ENCODE assay signal across 8 mouse cellular contexts in the genomic region with DNA sequence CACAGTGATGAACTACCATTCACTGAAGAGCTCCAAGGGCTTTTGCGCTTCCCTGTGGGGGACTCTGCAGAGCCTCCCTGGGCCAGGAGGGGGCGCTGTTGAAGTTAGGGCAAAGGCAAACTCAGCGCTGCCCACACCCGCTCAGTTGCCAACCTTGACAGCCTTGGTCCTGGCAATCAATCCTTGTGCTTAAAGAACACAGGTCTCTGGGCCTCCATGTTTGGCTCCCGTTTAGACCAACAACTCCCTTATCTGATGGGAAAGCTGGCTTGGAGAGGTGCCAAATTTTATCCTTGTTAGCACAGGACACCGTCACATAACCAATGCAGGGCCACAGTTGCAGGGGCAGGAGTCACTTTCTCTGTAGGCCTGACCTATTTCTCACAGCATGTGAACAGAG. TPM values are rescaled to one million over a fixed set of nuclear protein-coding genes. Genes with fewer than 3 reads are reported as not detected.
DNase-seq lines count a peak whose midpoint lies in the region; ATAC-seq and TF ChIP-seq lines count a peak whose summit lies in the region.

No protein-coding gene starts in this region.

- TF ChIP-seq CTCF in hindbrain, postnatal 0 days (IDR thresholded peaks at IDR 0.05; ENCODE audit: low read depth), result peak; percentile 31

- no peaks in the 10 kb centered on the region for H3K36me3 ChIP-seq in hindbrain, postnatal 0 days (ENCODE audit: insufficient read depth, low read length)
- H3K36me3 ChIP-seq in hindbrain, embryonic 12.5 days, result no peaks in the 10 kb centered on the region
- no peaks in the 10 kb centered on the region for H3K36me3 ChIP-seq in stomach, embryonic 15.5 days

- H3K4me1 ChIP-seq in hindbrain, postnatal 0 days (ENCODE audit: insufficient read depth, low read length), result peaks cover 10% of the 10 kb centered on the region; the same call in 1 of the 2 replicates
- peaks cover 23% of the 10 kb centered on the region for H3K4me1 ChIP-seq in hindbrain, embryonic 12.5 days
- peaks cover 22% of the 10 kb centered on the region for H3K4me1 ChIP-seq in stomach, embryonic 15.5 days

- H3K4me3 ChIP-seq in hindbrain, postnatal 0 days (ENCODE audit: low read length), result no peak overlapping the region
- H3K4me3 ChIP-seq in hindbrain, embryonic 12.5 days, result no peak overlapping the region
- no peak overlapping the region for H3K4me3 ChIP-seq in stomach, embryonic 15.5 days (replicated peaks)

- H3K27ac ChIP-seq in hindbrain, postnatal 0 days, result no peak overlapping the region
- no peak overlapping the region for H3K27ac ChIP-seq in hindbrain, embryonic 12.5 days
- H3K27ac ChIP-seq in stomach, embryonic 15.5 days, result peak overlapping the region; percentile 66; the same call in 1 of the 2 replicates

- H3K27me3 ChIP-seq in hindbrain, postnatal 0 days (ENCODE audit: insufficient read depth, low read length), result peaks cover 26% of the 10 kb centered on the region
- peaks cover 63% of the 10 kb centered on the region for H3K27me3 ChIP-seq in hindbrain, embryonic 12.5 days
- peaks cover 26% of the 10 kb centered on the region for H3K27me3 ChIP-seq in stomach, embryonic 15.5 days (replicated peaks)

- WGBS in hindbrain, postnatal 0 days, result 67% methylated on average over 6 of the region's 6 CpGs
- WGBS in hindbrain, embryonic 12.5 days, result 67% methylated on average over 6 of the region's 6 CpGs
- WGBS in stomach, embryonic 15.5 days, result 50% methylated on average over 6 of the region's 6 CpGs

- no peaks in the 10 kb centered on the region for H3K9me3 ChIP-seq in hindbrain, postnatal 0 days (ENCODE audit: low read length)
- no peaks in the 10 kb centered on the region for H3K9me3 ChIP-seq in hindbrain, embryonic 12.5 days (replicated peaks)
- H3K9me3 ChIP-seq in stomach, embryonic 15.5 days, result no peaks in the 10 kb centered on the region

- H3K4me2 ChIP-seq in hindbrain, postnatal 0 days (ENCODE audit: low read depth, low read length), result no peak overlapping the region
- H3K4me2 ChIP-seq in hindbrain, embryonic 12.5 days (replicated peaks), result no peak overlapping the region
- no peak overlapping the region for H3K4me2 ChIP-seq in stomach, embryonic 15.5 days

- H3K9ac ChIP-seq in hindbrain, postnatal 0 days (replicated peaks; ENCODE audit: low read length), result no peak overlapping the region
- H3K9ac ChIP-seq in hindbrain, embryonic 12.5 days, result no peak overlapping the region
- no peak overlapping the region for H3K9ac ChIP-seq in stomach, embryonic 15.5 days

- ATAC-seq in hindbrain, postnatal 0 days, result no peak
- ATAC-seq in hindbrain, embryonic 12.5 days (ENCODE audit: low FRiP score), result no peak
- peak; percentile 67 for ATAC-seq in stomach, embryonic 15.5 days (ENCODE audit: insufficient read depth, low FRiP score, low read depth)

- DNase-seq in hindbrain, postnatal 0 days (ENCODE audit: low spot score), result no peak
- peak; percentile 43 for DNase-seq in T-cell, adult 2 months (ENCODE audit: low spot score)
- DNase-seq in kidney, postnatal 10 days, result peak; percentile 58
- DNase-seq in embryo, embryonic 10.5 days (ENCODE audit: low spot score), result no peak
- no peak for DNase-seq in gastrocnemius, adult 18-20 months (ENCODE audit: low spot score)
- no peak for DNase-seq in cerebellum, postnatal 36 days

RNA-seq across cellular contexts. Expression of a gene that starts 2.2 kb away (rescaled TPM):
- 12.4 and 15.1 TPM in 2 replicates for total RNA-seq in hindbrain, postnatal 0 days (2014; rRNA removed)
- polyA plus RNA-seq in hindbrain, postnatal 0 days (2015; fragmentation: Nextera tagmentation; extraction: Ambion mirVana), result 2.2 and 2.4 TPM in 2 replicates
- 0.21 TPM in 1 of 2 replicates, not detected in the other for polyA plus RNA-seq in hindbrain, embryonic 12.5 days (2016; fragmentation: Nextera tagmentation; extraction: Ambion mirVana)
- polyA plus RNA-seq in stomach, embryonic 15.5 days (2015; fragmentation: Nextera tagmentation; extraction: Ambion mirVana), result 4.0 TPM in 2 replicates
- total RNA-seq in gastrocnemius, adult 18-20 months (2021), result not detected

RNA-seq across cellular contexts. Expression of a gene that starts 53.1 kb away (rescaled TPM):
- 39.5 and 40.5 TPM in 2 replicates for total RNA-seq in hindbrain, postnatal 0 days (2014; rRNA removed)
- polyA plus RNA-seq in hindbrain, postnatal 0 days (2015; fragmentation: Nextera tagmentation; extraction: Ambion mirVana), result 14.2 and 17.7 TPM in 2 replicates
- polyA plus RNA-seq in hindbrain, embryonic 12.5 days (2016; fragmentation: Nextera tagmentation; extraction: Ambion mirVana), result 38.8 and 41.4 TPM in 2 replicates
- polyA plus RNA-seq in stomach, embryonic 15.5 days (2015; fragmentation: Nextera tagmentation; extraction: Ambion mirVana), result 23.5 and 25.6 TPM in 2 replicates
- total RNA-seq in gastrocnemius, adult 18-20 months (2021), result 10 to 100 TPM; 18.2 to 24.3 TPM

Comparison
In these comparisons a context has a peak if more than half of its experiments do, and no peak if none do; other contexts are left out.
1. DNase-seq: peak in T-cell, adult 2 months (single experiment) and kidney, postnatal 10 days (single experiment); none in hindbrain, postnatal 0 days (single experiment), embryo, embryonic 10.5 days (single experiment), gastrocnemius, adult 18-20 months (single experiment) and cerebellum, postnatal 36 days (0 of 2).